Mouse (Mus musculus) mammary gland, adult 2 months (tissue): ENCODE data around the gene Vmn1r29. TPM values are rescaled to one million over a fixed set of nuclear protein-coding genes. Genes with fewer than 3 reads are reported as not detected.

ENCODE experiments used
- polyA plus RNA-seq: library from polyadenylated mRNA; depleted of rRNA; stranded (reverse); fragments of >200 nt; gene quantifications from 2 replicates; pipeline ENCODE4 v1.2.3, GENCODE M21; 2012; ENCODE audit warnings: low replicate concordance; rRNA removed

The Vmn1r29 gene
- not detected in 2 replicates for polyA plus RNA-seq

GRCm38 (mm10) chr6:58301249-58301648 is at the start of gene Vmn1r29:
TSS of gene Vmn1r29 (plus strand) at chr6:58301549.

GRCm38 (mm10) chr6:58261737-58262136 is 39.6 kb upstream of the Vmn1r29 start, which contains the start of gene Vmn1r28:
TSS of gene Vmn1r28 (plus strand) at chr6:58262037.

Other genes with a start within 250 kb of the Vmn1r29 start
- not detected in 2 replicates for gene Vmn1r27, start 82.7 kb upstream of the Vmn1r29 start, polyA plus RNA-seq
- gene Vmn1r28, start 39.5 kb upstream of the Vmn1r29 start, polyA plus RNA-seq, result not detected in 2 replicates
- not detected in 2 replicates for gene Vmn1r30, start 141.8 kb downstream of the Vmn1r29 start, polyA plus RNA-seq
- not detected in 2 replicates for gene Vmn1r31, start 173.8 kb downstream of the Vmn1r29 start, polyA plus RNA-seq